Mouse (Mus musculus) frontal cortex, postnatal 10 days (tissue): ENCODE data around the gene Nfya.

ENCODE experiments used
- DNase-seq, 2 experiments: peaks; one replicate each; pipeline ENCODE4 v3.0.0; 2022; ENCODE audit warnings: low spot score in 2 of 2, mixed read lengths in 1 of 2

Nfya gene

DNA sequence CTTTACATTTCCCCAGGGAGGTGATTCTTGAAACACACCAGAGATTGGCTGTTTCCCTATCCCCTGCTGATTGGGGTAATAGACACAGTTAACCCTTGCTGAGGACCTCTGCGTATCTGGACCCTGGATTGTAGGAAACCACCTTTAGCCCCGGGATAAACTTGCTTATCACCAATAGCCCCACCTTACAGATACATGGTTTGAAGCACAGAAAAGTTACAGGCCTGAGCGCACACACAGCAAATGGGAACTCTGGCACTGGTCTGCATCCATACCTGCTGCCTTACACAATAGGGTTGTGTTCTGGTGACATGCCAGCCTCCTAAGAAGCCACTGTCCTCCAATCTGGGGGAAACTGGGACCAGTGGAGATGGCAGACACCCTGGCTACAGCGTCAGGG is 63.9 kb downstream of the Nfya start:
- no peak for DNase-seq

- no peak for DNase-seq
Measured at GRCm38 (mm10) chr17:48343065-48343464, 66.6 kb downstream of the Nfya start.

DNA sequence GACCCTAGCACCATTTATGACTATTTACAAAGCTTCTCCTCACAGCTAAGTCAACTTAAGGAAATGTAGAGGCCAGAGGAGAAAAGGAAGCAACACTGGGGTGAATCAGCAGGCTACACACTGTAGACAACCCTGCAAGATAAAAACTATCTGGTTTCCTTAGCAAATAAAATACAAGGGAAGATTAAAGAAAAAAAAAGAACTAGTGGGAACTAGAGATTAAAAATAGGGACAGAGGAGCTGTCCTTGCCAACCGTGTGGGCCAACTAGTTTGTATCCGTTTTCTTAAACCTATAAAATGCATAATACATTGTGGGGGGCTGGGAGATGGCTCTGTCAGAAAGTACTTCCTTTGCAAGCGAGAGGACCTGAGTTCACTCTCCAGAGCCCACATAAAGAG is 67.8 kb downstream of the Nfya start:
- no peak for DNase-seq

GRCm38 (mm10) chr17:48340267-48340666 is 69.4 kb downstream of the Nfya start:
- DNase-seq = no peak
